Mouse (Mus musculus): ENCODE results near the gene Fscn2. TPM values are rescaled to one million over a fixed set of nuclear protein-coding genes. Genes with fewer than 3 reads are reported as not detected.
A peak's percentile ranks its signal among the peaks of the same experiment; 100 is the strongest.
"Not testable (repeated sequence)": the region's sequence is repeated elsewhere in the genome, so short reads cannot be mapped to it uniquely, and the experiment has no call there.

Fscn2 gene
- polyA plus RNA-seq, 1 experiment from 2014 or later = 0.62 TPM

- WGBS = 85% methylated on average over 9 of the region's 9 CpGs
- H3K4me2 ChIP-seq (ENCODE audit: low read length) = no peak overlapping the region
- H3K4me3 ChIP-seq (ENCODE audit: control insufficient read depth in 1 of 2, insufficient read depth in 1 of 2, low read depth in 1 of 2, low read length in 2 of 2) = no peak overlapping the region
- H3K9ac ChIP-seq (ENCODE audit: low read length) = no peak overlapping the region
- peaks cover 64% of the 10 kb centered on the region for H3K36me3 ChIP-seq (ENCODE audit: control insufficient read depth, insufficient read depth, low read length)
- no peaks in the 10 kb centered on the region for H3K9me3 ChIP-seq (ENCODE audit: control insufficient read depth, low read length)
- no peak for ATAC-seq (ENCODE audit: insufficient number of reproducible peaks, insufficient read depth, low FRiP score, low read depth)
- H3K27me3 ChIP-seq (ENCODE audit: control insufficient read depth, insufficient read depth, low read length) = no peaks in the 10 kb centered on the region
- peaks cover 9 to 22% of the 10 kb centered on the region in 2 experiments for H3K4me1 ChIP-seq (ENCODE audit: control insufficient read depth in 2 of 2, insufficient read depth in 2 of 2, low read length in 2 of 2)
- H3K27ac ChIP-seq (replicated peaks in 1 of 2; ENCODE audit: control insufficient read depth in 1 of 2, insufficient read depth in 1 of 2, low read depth in 2 of 2, low read length in 2 of 2) = peak overlapping the region in 1 of 2 experiments; percentile 4; a peak in 2 of 4 replicates
Measured at GRCm38 (mm10) chr11:120388580-120388979, 27.2 kb downstream of the Fscn2 start.

- H3K9ac ChIP-seq (ENCODE audit: low read length) = no peak overlapping the region
- peak; percentile 14; the same call in 1 of the 2 replicates for ATAC-seq (ENCODE audit: insufficient number of reproducible peaks, insufficient read depth, low FRiP score, low read depth)
- no peak overlapping the region for H3K4me2 ChIP-seq (ENCODE audit: low read length)
- H3K4me1 ChIP-seq (ENCODE audit: control insufficient read depth in 2 of 2, insufficient read depth in 2 of 2, low read length in 2 of 2) = no peaks in the 10 kb centered on the region
- H3K9me3 ChIP-seq (ENCODE audit: control insufficient read depth, low read length) = no peaks in the 10 kb centered on the region
- WGBS = 66% methylated on average over 4 of the region's 4 CpGs
- H3K27me3 ChIP-seq (ENCODE audit: control insufficient read depth, insufficient read depth, low read length) = no peaks in the 10 kb centered on the region
- no peak overlapping the region for H3K27ac ChIP-seq (replicated peaks in 1 of 2; ENCODE audit: control insufficient read depth in 1 of 2, insufficient read depth in 1 of 2, low read depth in 2 of 2, low read length in 2 of 2)
- peaks cover 75% of the 10 kb centered on the region for H3K36me3 ChIP-seq (ENCODE audit: control insufficient read depth, insufficient read depth, low read length)
- no peak overlapping the region for H3K4me3 ChIP-seq (ENCODE audit: control insufficient read depth in 1 of 2, insufficient read depth in 1 of 2, low read depth in 1 of 2, low read length in 2 of 2)
Measured at GRCm38 (mm10) chr11:120395661-120396060, 34.3 kb downstream of the Fscn2 start.

GRCm38 (mm10) chr11:120397602-120398001, 36.3 kb downstream of the Fscn2 start:
- H3K27me3 ChIP-seq (ENCODE audit: control insufficient read depth, insufficient read depth, low read length) = no peaks in the 10 kb centered on the region
- H3K4me2 ChIP-seq (ENCODE audit: low read length) = no peak overlapping the region
- H3K27ac ChIP-seq (replicated peaks in 1 of 2; ENCODE audit: control insufficient read depth in 1 of 2, insufficient read depth in 1 of 2, low read depth in 2 of 2, low read length in 2 of 2) = no peak overlapping the region
- no peak for ATAC-seq (ENCODE audit: insufficient number of reproducible peaks, insufficient read depth, low FRiP score, low read depth)
- 85% methylated on average over 2 of the region's 2 CpGs for WGBS
- no peak overlapping the region for H3K4me3 ChIP-seq (ENCODE audit: control insufficient read depth in 1 of 2, insufficient read depth in 1 of 2, low read depth in 1 of 2, low read length in 2 of 2)
- no peaks in the 10 kb centered on the region for H3K4me1 ChIP-seq (ENCODE audit: control insufficient read depth in 2 of 2, insufficient read depth in 2 of 2, low read length in 2 of 2)
- no peak overlapping the region for H3K9ac ChIP-seq (ENCODE audit: low read length)
- peaks cover 88% of the 10 kb centered on the region for H3K36me3 ChIP-seq (ENCODE audit: control insufficient read depth, insufficient read depth, low read length)
- H3K9me3 ChIP-seq (ENCODE audit: control insufficient read depth, low read length) = no peaks in the 10 kb centered on the region

- Histone ChIP-seq H3K9me3 (ENCODE audit: control insufficient read depth, low read length) (no peaks in the 10 kb centered on the region), H3K4me3 (ENCODE audit: control insufficient read depth in 1 of 2, insufficient read depth in 1 of 2, low read depth in 1 of 2, low read length in 2 of 2) (no peak overlapping the region), H3K27me3 (ENCODE audit: control insufficient read depth, insufficient read depth, low read length) (no peaks in the 10 kb centered on the region), H3K36me3 (ENCODE audit: control insufficient read depth, insufficient read depth, low read length) (peaks cover 88% of the 10 kb centered on the region), H3K4me1 (ENCODE audit: control insufficient read depth in 2 of 2, insufficient read depth in 2 of 2, low read length in 2 of 2) (no peaks in the 10 kb centered on the region), H3K4me2 (ENCODE audit: low read length) (no peak overlapping the region), H3K9ac (ENCODE audit: low read length) (no peak overlapping the region), H3K27ac (replicated peaks in 1 of 2; ENCODE audit: control insufficient read depth in 1 of 2, insufficient read depth in 1 of 2, low read depth in 2 of 2, low read length in 2 of 2) (no peak overlapping the region)
- no peak for ATAC-seq (ENCODE audit: insufficient number of reproducible peaks, insufficient read depth, low FRiP score, low read depth)
- WGBS = 86% methylated on average over 2 of the region's 2 CpGs
Measured at GRCm38 (mm10) chr11:120399319-120399718, 38.0 kb downstream of the Fscn2 start.

- H3K27me3 ChIP-seq (ENCODE audit: control insufficient read depth, insufficient read depth, low read length) = no peaks in the 10 kb centered on the region
- no peaks in the 10 kb centered on the region for H3K9me3 ChIP-seq (ENCODE audit: control insufficient read depth, low read length)
- no peak overlapping the region for H3K9ac ChIP-seq (ENCODE audit: low read length)
- no peak for ATAC-seq (ENCODE audit: insufficient number of reproducible peaks, insufficient read depth, low FRiP score, low read depth)
- peaks cover 100% of the 10 kb centered on the region for H3K36me3 ChIP-seq (ENCODE audit: control insufficient read depth, insufficient read depth, low read length)
- H3K4me3 ChIP-seq (ENCODE audit: control insufficient read depth in 1 of 2, insufficient read depth in 1 of 2, low read depth in 1 of 2, low read length in 2 of 2) = no peak overlapping the region
- 89% methylated on average over 1 of the region's 1 CpGs for WGBS
- H3K27ac ChIP-seq (replicated peaks in 1 of 2; ENCODE audit: control insufficient read depth in 1 of 2, insufficient read depth in 1 of 2, low read depth in 2 of 2, low read length in 2 of 2) = no peak overlapping the region
- no peak overlapping the region for H3K4me2 ChIP-seq (ENCODE audit: low read length)
- no peaks in the 10 kb centered on the region for H3K4me1 ChIP-seq (ENCODE audit: control insufficient read depth in 2 of 2, insufficient read depth in 2 of 2, low read length in 2 of 2)
Measured at GRCm38 (mm10) chr11:120404814-120405213, 43.5 kb downstream of the Fscn2 start.

- 84% methylated on average over 3 of the region's 3 CpGs for WGBS
- no peaks in the 10 kb centered on the region for H3K27me3 ChIP-seq (ENCODE audit: control insufficient read depth, insufficient read depth, low read length)
- H3K4me2 ChIP-seq (ENCODE audit: low read length) = no peak overlapping the region
- no peak overlapping the region for H3K4me3 ChIP-seq (ENCODE audit: control insufficient read depth in 1 of 2, insufficient read depth in 1 of 2, low read depth in 1 of 2, low read length in 2 of 2)
- no peaks in the 10 kb centered on the region for H3K9me3 ChIP-seq (ENCODE audit: control insufficient read depth, low read length)
- no peak overlapping the region for H3K9ac ChIP-seq (ENCODE audit: low read length)
- H3K36me3 ChIP-seq (ENCODE audit: control insufficient read depth, insufficient read depth, low read length) = peaks cover 100% of the 10 kb centered on the region
- no peak overlapping the region for H3K27ac ChIP-seq (replicated peaks in 1 of 2; ENCODE audit: control insufficient read depth in 1 of 2, insufficient read depth in 1 of 2, low read depth in 2 of 2, low read length in 2 of 2)
- no peaks in the 10 kb centered on the region for H3K4me1 ChIP-seq (ENCODE audit: control insufficient read depth in 2 of 2, insufficient read depth in 2 of 2, low read length in 2 of 2)
- ATAC-seq (ENCODE audit: insufficient number of reproducible peaks, insufficient read depth, low FRiP score, low read depth) = no peak
Measured at GRCm38 (mm10) chr11:120405867-120406266, 44.5 kb downstream of the Fscn2 start.

- Histone ChIP-seq H3K27me3 (ENCODE audit: control insufficient read depth, insufficient read depth, low read length) (no peaks in the 10 kb centered on the region), H3K4me2 (ENCODE audit: low read length) (no peak overlapping the region), H3K9ac (ENCODE audit: low read length) (no peak overlapping the region), H3K27ac (replicated peaks in 1 of 2; ENCODE audit: control insufficient read depth in 1 of 2, insufficient read depth in 1 of 2, low read depth in 2 of 2, low read length in 2 of 2) (no peak overlapping the region), H3K36me3 (ENCODE audit: control insufficient read depth, insufficient read depth, low read length) (peaks cover 100% of the 10 kb centered on the region), H3K4me1 (ENCODE audit: control insufficient read depth in 2 of 2, insufficient read depth in 2 of 2, low read length in 2 of 2) (no peaks in the 10 kb centered on the region), H3K9me3 (ENCODE audit: control insufficient read depth, low read length) (no peaks in the 10 kb centered on the region), H3K4me3 (ENCODE audit: control insufficient read depth in 1 of 2, insufficient read depth in 1 of 2, low read depth in 1 of 2, low read length in 2 of 2) (no peak overlapping the region)
- 88% methylated on average over 1 of the region's 1 CpGs for WGBS
- ATAC-seq (ENCODE audit: insufficient number of reproducible peaks, insufficient read depth, low FRiP score, low read depth) = no peak
Measured at GRCm38 (mm10) chr11:120406445-120406844, 45.1 kb downstream of the Fscn2 start.

- H3K4me2 ChIP-seq (ENCODE audit: low read length); H3K27ac ChIP-seq (replicated peaks in 1 of 2; ENCODE audit: control insufficient read depth in 1 of 2, insufficient read depth in 1 of 2, low read depth in 2 of 2, low read length in 2 of 2); H3K9me3 ChIP-seq (ENCODE audit: control insufficient read depth, low read length); H3K9ac ChIP-seq (ENCODE audit: low read length); H3K4me3 ChIP-seq (ENCODE audit: control insufficient read depth in 1 of 2, insufficient read depth in 1 of 2, low read depth in 1 of 2, low read length in 2 of 2); ATAC-seq (ENCODE audit: insufficient number of reproducible peaks, insufficient read depth, low FRiP score, low read depth); H3K27me3 ChIP-seq (ENCODE audit: control insufficient read depth, insufficient read depth, low read length); H3K4me1 ChIP-seq (ENCODE audit: control insufficient read depth in 2 of 2, insufficient read depth in 2 of 2, low read length in 2 of 2): not testable (repeated sequence)
- H3K36me3 ChIP-seq (ENCODE audit: control insufficient read depth, insufficient read depth, low read length) = peaks cover 96% of the 10 kb centered on the region
- WGBS = 95% methylated on average over 7 of the region's 10 CpGs
Measured at GRCm38 (mm10) chr11:120413621-120414020, 52.3 kb downstream of the Fscn2 start.
